Mouse (Mus musculus): Measurements from ENCODE around the gene Tnrc18. TPM values are rescaled to one million over a fixed set of nuclear protein-coding genes. Genes with fewer than 3 reads are reported as not detected.

Tnrc18 gene
- total and polyA plus RNA-seq, 2 experiments = 4.0 to 17.8 TPM

- no peak overlapping the region for H3K4me3 ChIP-seq (ENCODE audit: insufficient read depth, low read depth, low read length)
- H3K4me1 ChIP-seq (ENCODE audit: control insufficient read depth, insufficient read depth, low read length) = peaks cover 23% of the 10 kb centered on the region
- TF ChIP-seq POLR2A (IDR thresholded peaks at IDR 0.05; ENCODE audit: extremely low read depth, insufficient read depth, low read length) = no peak
- no peak for TF ChIP-seq CTCF (IDR thresholded peaks at IDR 0.05; ENCODE audit: low read depth, low read length)
- H3K36me3 ChIP-seq (ENCODE audit: control insufficient read depth, insufficient read depth, low read length) = peaks cover 7% of the 10 kb centered on the region; the same call in 1 of the 2 replicates
- peaks cover 37% of the 10 kb centered on the region; the same call in 1 of the 2 replicates for H3K79me2 ChIP-seq (ENCODE audit: control insufficient read depth, insufficient read depth, low read length)
- H3K27me3 ChIP-seq (ENCODE audit: control insufficient read depth, insufficient read depth, low read length) = no peaks in the 10 kb centered on the region
- H3K27ac ChIP-seq (replicated peaks; ENCODE audit: insufficient read depth, low read depth, low read length) = 0 out of 2 replicates have a peak overlapping the region, but pooled peaks have one; percentile 11
- no peak for DNase-seq (ENCODE audit: extremely low read depth, low read depth, low spot score)
- WGBS = 68% methylated on average over 8 of the region's 8 CpGs
- H3K9ac ChIP-seq (ENCODE audit: low read depth, low read length) = no peak overlapping the region
Observed at GRCm38 (mm10) chr5:142782459-142783141, 34.9 kb downstream of the Tnrc18 start.

- no peak overlapping the region for H3K4me3 ChIP-seq (ENCODE audit: insufficient read depth, low read depth, low read length)
- WGBS = 84% methylated on average over 5 of the region's 5 CpGs
- no peak overlapping the region for H3K27ac ChIP-seq (replicated peaks; ENCODE audit: insufficient read depth, low read depth, low read length)
- no peak for DNase-seq (ENCODE audit: extremely low read depth, low read depth, low spot score)
- peaks cover 16% of the 10 kb centered on the region for H3K4me1 ChIP-seq (ENCODE audit: control insufficient read depth, insufficient read depth, low read length)
- TF ChIP-seq CTCF (IDR thresholded peaks at IDR 0.05; ENCODE audit: low read depth, low read length) (no peak), POLR2A (IDR thresholded peaks at IDR 0.05; ENCODE audit: extremely low read depth, insufficient read depth, low read length) (no peak)
- H3K79me2 ChIP-seq (ENCODE audit: control insufficient read depth, insufficient read depth, low read length) = peaks cover 34% of the 10 kb centered on the region
- H3K9ac ChIP-seq (ENCODE audit: low read depth, low read length) = no peak overlapping the region
- no peaks in the 10 kb centered on the region for H3K27me3 ChIP-seq (ENCODE audit: control insufficient read depth, insufficient read depth, low read length)
- H3K36me3 ChIP-seq (ENCODE audit: control insufficient read depth, insufficient read depth, low read length) = peaks cover 2% of the 10 kb centered on the region; the same call in 1 of the 2 replicates
Observed at GRCm38 (mm10) chr5:142780579-142780978, 36.9 kb downstream of the Tnrc18 start.

GRCm38 (mm10) chr5:142778871-142779270 lies 38.6 kb downstream of the Tnrc18 start:
- Histone ChIP-seq H3K79me2 (ENCODE audit: control insufficient read depth, insufficient read depth, low read length) (peaks cover 38% of the 10 kb centered on the region), H3K4me3 (ENCODE audit: insufficient read depth, low read depth, low read length) (no peak overlapping the region), H3K9ac (ENCODE audit: low read depth, low read length) (no peak overlapping the region), H3K36me3 (ENCODE audit: control insufficient read depth, insufficient read depth, low read length) (peaks cover 9% of the 10 kb centered on the region), H3K4me1 (ENCODE audit: control insufficient read depth, insufficient read depth, low read length) (peaks cover 11% of the 10 kb centered on the region), H3K27me3 (ENCODE audit: control insufficient read depth, insufficient read depth, low read length) (no peaks in the 10 kb centered on the region), H3K27ac (replicated peaks; ENCODE audit: insufficient read depth, low read depth, low read length) (no peak overlapping the region)
- no peak for DNase-seq (ENCODE audit: extremely low read depth, low read depth, low spot score)
- WGBS = 78% methylated on average over 6 of the region's 6 CpGs
- no peak for TF ChIP-seq CTCF (IDR thresholded peaks at IDR 0.05; ENCODE audit: low read depth, low read length)
- no peak for TF ChIP-seq POLR2A (IDR thresholded peaks at IDR 0.05; ENCODE audit: extremely low read depth, insufficient read depth, low read length)

GRCm38 (mm10) chr5:142778135-142778534 lies 39.3 kb downstream of the Tnrc18 start:
- TF ChIP-seq POLR2A (IDR thresholded peaks at IDR 0.05; ENCODE audit: extremely low read depth, insufficient read depth, low read length) (no peak), CTCF (IDR thresholded peaks at IDR 0.05; ENCODE audit: low read depth, low read length) (no peak)
- Histone ChIP-seq H3K4me1 (ENCODE audit: control insufficient read depth, insufficient read depth, low read length) (peaks cover 7% of the 10 kb centered on the region), H3K36me3 (ENCODE audit: control insufficient read depth, insufficient read depth, low read length) (peaks cover 13% of the 10 kb centered on the region), H3K4me3 (ENCODE audit: insufficient read depth, low read depth, low read length) (no peak overlapping the region), H3K9ac (ENCODE audit: low read depth, low read length) (no peak overlapping the region), H3K27me3 (ENCODE audit: control insufficient read depth, insufficient read depth, low read length) (no peaks in the 10 kb centered on the region), H3K27ac (replicated peaks; ENCODE audit: insufficient read depth, low read depth, low read length) (no peak overlapping the region), H3K79me2 (ENCODE audit: control insufficient read depth, insufficient read depth, low read length) (peaks cover 41% of the 10 kb centered on the region)
- 76% methylated on average over 8 of the region's 8 CpGs for WGBS
- no peak for DNase-seq (ENCODE audit: extremely low read depth, low read depth, low spot score)

- no peak for DNase-seq (ENCODE audit: extremely low read depth, low read depth, low spot score)
- WGBS = 96% methylated on average over 13 of the region's 13 CpGs
- peaks cover 21% of the 10 kb centered on the region for H3K36me3 ChIP-seq (ENCODE audit: control insufficient read depth, insufficient read depth, low read length)
- H3K9ac ChIP-seq (ENCODE audit: low read depth, low read length) = no peak overlapping the region
- H3K27me3 ChIP-seq (ENCODE audit: control insufficient read depth, insufficient read depth, low read length) = no peaks in the 10 kb centered on the region
- no peak overlapping the region for H3K27ac ChIP-seq (replicated peaks; ENCODE audit: insufficient read depth, low read depth, low read length)
- H3K79me2 ChIP-seq (ENCODE audit: control insufficient read depth, insufficient read depth, low read length) = peaks cover 28% of the 10 kb centered on the region
- TF ChIP-seq POLR2A (IDR thresholded peaks at IDR 0.05; ENCODE audit: extremely low read depth, insufficient read depth, low read length) (no peak), CTCF (IDR thresholded peaks at IDR 0.05; ENCODE audit: low read depth, low read length) (0 out of 2 replicates have a peak, but pooled peaks have one; percentile 2)
- no peaks in the 10 kb centered on the region for H3K4me1 ChIP-seq (ENCODE audit: control insufficient read depth, insufficient read depth, low read length)
- no peak overlapping the region for H3K4me3 ChIP-seq (ENCODE audit: insufficient read depth, low read depth, low read length)
Observed at GRCm38 (mm10) chr5:142776080-142776479, 41.4 kb downstream of the Tnrc18 start.

- H3K79me2 ChIP-seq (ENCODE audit: control insufficient read depth, insufficient read depth, low read length) = peaks cover 22% of the 10 kb centered on the region
- 89% methylated on average over 5 of the region's 5 CpGs for WGBS
- H3K27me3 ChIP-seq (ENCODE audit: control insufficient read depth, insufficient read depth, low read length) = no peaks in the 10 kb centered on the region
- TF ChIP-seq CTCF (IDR thresholded peaks at IDR 0.05; ENCODE audit: low read depth, low read length) (no peak), POLR2A (IDR thresholded peaks at IDR 0.05; ENCODE audit: extremely low read depth, insufficient read depth, low read length) (no peak)
- 0 out of 2 replicates have a peak, but pooled peaks cover 2% of the 10 kb centered on the region for H3K4me1 ChIP-seq (ENCODE audit: control insufficient read depth, insufficient read depth, low read length)
- no peak overlapping the region for H3K27ac ChIP-seq (replicated peaks; ENCODE audit: insufficient read depth, low read depth, low read length)
- H3K36me3 ChIP-seq (ENCODE audit: control insufficient read depth, insufficient read depth, low read length) = peaks cover 22% of the 10 kb centered on the region
- no peak overlapping the region for H3K9ac ChIP-seq (ENCODE audit: low read depth, low read length)
- no peak overlapping the region for H3K4me3 ChIP-seq (ENCODE audit: insufficient read depth, low read depth, low read length)
- DNase-seq (ENCODE audit: extremely low read depth, low read depth, low spot score) = no peak
Observed at GRCm38 (mm10) chr5:142774771-142775170, 42.7 kb downstream of the Tnrc18 start.
